9 mouse cellular contexts compared by ENCODE assay signal in the genomic region with DNA sequence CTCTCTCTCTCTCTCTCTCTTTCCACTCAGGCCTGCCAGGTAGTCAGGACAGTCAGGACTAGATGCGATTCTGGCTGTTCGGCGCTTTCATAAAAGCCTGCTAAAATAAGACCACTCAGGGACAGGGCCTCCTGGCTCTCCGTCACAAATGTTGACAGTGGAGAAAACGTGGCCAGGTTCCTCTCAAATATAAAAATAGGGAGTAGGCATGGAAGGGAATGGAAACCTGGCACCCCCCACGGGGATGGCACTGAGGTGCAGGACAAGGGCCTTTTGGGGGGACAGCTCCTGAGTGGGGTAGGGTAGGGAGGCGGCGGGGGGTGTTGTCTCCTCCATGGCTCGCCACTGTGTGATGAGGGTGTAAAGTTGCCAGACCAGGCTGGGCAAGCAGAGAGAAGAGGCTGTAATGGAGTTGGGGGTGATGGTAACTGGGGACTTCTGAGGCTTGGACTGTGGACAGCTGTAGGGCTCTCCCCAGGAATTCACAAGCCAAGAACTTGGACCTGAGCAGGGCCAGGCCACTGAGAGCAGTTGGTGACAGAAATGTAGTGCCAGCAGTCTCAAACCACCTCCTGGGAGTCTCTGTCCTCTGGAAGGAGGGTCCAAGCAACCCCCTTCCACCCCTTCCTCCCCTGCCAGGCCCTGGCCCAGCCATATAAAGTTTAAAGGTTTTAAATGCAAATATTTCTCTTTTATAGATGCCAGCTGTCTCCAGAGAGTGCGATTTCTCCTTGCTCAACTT. TPM values are rescaled to one million over a fixed set of nuclear protein-coding genes. Genes with fewer than 3 reads are reported as not detected.
DNase-seq lines count a peak whose midpoint lies in the region; ATAC-seq and TF ChIP-seq lines count a peak whose summit lies in the region.
"Had no signal": no experiment of that assay in that cellular context is flagged by ENCODE, and none has a peak within 500 bp of the region (broad histone marks: within the 10 kb centered on the region; RNA-seq: fewer than 3 reads in every experiment).

No protein-coding gene starts in this region.

- H3K9ac ChIP-seq in MEL (ENCODE audit: control insufficient read depth, low read depth, low read length, poor library complexity, severe bottlenecking), result no peak overlapping the region
- 0 out of 2 replicates have a peak overlapping the region, but pooled peaks have one; percentile 19 for H3K9ac ChIP-seq in hindbrain, embryonic 11.5 days (ENCODE audit: low read depth, low read length)

- no peak for TF ChIP-seq RAD21 in MEL (IDR thresholded peaks at IDR 0.05; ENCODE audit: low read depth, low read length)

- no peak for TF ChIP-seq CTCF in MEL (IDR thresholded peaks at IDR 0.05 in 2 of 3, conservative IDR thresholded peaks at IDR 0.05 in 1 of 3; ENCODE audit: control insufficient read depth in 1 of 3, insufficient read depth in 1 of 3, low read depth in 2 of 3, low read length in 3 of 3, poor library complexity in 1 of 3, severe bottlenecking in 1 of 3)

- ATAC-seq in hindbrain, embryonic 11.5 days (ENCODE audit: low FRiP score), result peak; percentile 1; the same call in 1 of the 2 replicates

- H3K9me3 ChIP-seq in MEL (replicated peaks; ENCODE audit: insufficient read depth, low read length), result no peaks in the 10 kb centered on the region
- H3K9me3 ChIP-seq in hindbrain, embryonic 11.5 days (ENCODE audit: control insufficient read depth, low read length), result no peaks in the 10 kb centered on the region
- no peaks in the 10 kb centered on the region for H3K9me3 ChIP-seq in midbrain, embryonic 10.5 days (replicated peaks)

- peaks cover 2 to 18% of the 10 kb centered on the region in 2 experiments for H3K4me1 ChIP-seq in MEL (ENCODE audit: control insufficient read depth in 1 of 2, insufficient read depth in 2 of 2, low read length in 2 of 2)
- H3K4me1 ChIP-seq in hindbrain, embryonic 11.5 days (replicated peaks; ENCODE audit: control insufficient read depth, insufficient read depth, low read length), result peaks cover 66% of the 10 kb centered on the region
- H3K4me1 ChIP-seq in midbrain, embryonic 10.5 days, result peaks cover 94% of the 10 kb centered on the region

- no peaks in the 10 kb centered on the region for H3K27me3 ChIP-seq in MEL (ENCODE audit: control insufficient read depth in 1 of 2, insufficient read depth in 2 of 2, low read length in 2 of 2)
- peaks cover 5% of the 10 kb centered on the region; the same call in 1 of the 2 replicates for H3K27me3 ChIP-seq in hindbrain, embryonic 11.5 days (ENCODE audit: control insufficient read depth, insufficient read depth, low read length)
- H3K27me3 ChIP-seq in midbrain, embryonic 10.5 days (ENCODE audit: low read depth, poor library complexity, severe bottlenecking), result peaks cover 90% of the 10 kb centered on the region

- peak overlapping the region; percentile 27 for H3K27ac ChIP-seq in MEL (ENCODE audit: control insufficient read depth, low read depth, low read length)
- peak overlapping the region; percentile 99 for H3K27ac ChIP-seq in hindbrain, embryonic 11.5 days (ENCODE audit: low read depth, low read length)
- peak overlapping the region; percentile 98 for H3K27ac ChIP-seq in midbrain, embryonic 10.5 days (replicated peaks)

- no peak for TF ChIP-seq EP300 in MEL (IDR thresholded peaks at IDR 0.05; ENCODE audit: low read depth in 1 of 2, low read length in 2 of 2)

- H3K4me3 ChIP-seq in MEL (ENCODE audit: control insufficient read depth in 1 of 2, insufficient read depth in 1 of 2, low read depth in 2 of 2, low read length in 2 of 2), result no peak overlapping the region
- no peak overlapping the region for H3K4me3 ChIP-seq in hindbrain, embryonic 11.5 days (ENCODE audit: low read depth, low read length)
- H3K4me3 ChIP-seq in midbrain, embryonic 10.5 days, result peak overlapping the region; percentile 85

- H3K79me2 ChIP-seq in MEL (ENCODE audit: control insufficient read depth, insufficient read depth, low read length, poor library complexity), result peaks cover 86% of the 10 kb centered on the region

- peak; percentile 47 for DNase-seq in gastrocnemius, adult 18-20 months (ENCODE audit: low spot score)
- no peak for DNase-seq in gastrocnemius, adult 8-10 months (ENCODE audit: low spot score in 2 of 2)
- DNase-seq in MEL (ENCODE audit: low read depth, low spot score), result no peak
- no peak for DNase-seq in hindbrain, embryonic 11.5 days (ENCODE audit: low spot score)
- no peak for DNase-seq in midbrain, embryonic 10.5 days (ENCODE audit: low spot score)
- no peak for DNase-seq in embryo, embryonic 9.5 days (ENCODE audit: extremely low spot score)
- DNase-seq in adrenal gland, postnatal 4 days (ENCODE audit: low spot score in 2 of 2), result no peak
- no peak for DNase-seq in layer of hippocampus, adult 9-11 months
- DNase-seq: adrenal gland, postnatal 10 days had no signal

- peak in 1 of 2 experiments; percentile 38; a peak in 1 of 4 replicates for TF ChIP-seq POLR2A in MEL (IDR thresholded peaks at IDR 0.05; ENCODE audit: control insufficient read depth in 1 of 2, insufficient read depth in 1 of 2, low read depth in 1 of 2, low read length in 2 of 2, poor library complexity in 1 of 2)

- peak overlapping the region; percentile 44 for H3K4me2 ChIP-seq in hindbrain, embryonic 11.5 days (replicated peaks; ENCODE audit: low read depth, low read length)

- WGBS in hindbrain, embryonic 11.5 days, result 43% methylated on average over 10 of the region's 10 CpGs
- WGBS in midbrain, embryonic 10.5 days, result 63% methylated on average over 10 of the region's 10 CpGs

- peaks cover 5 to 25% of the 10 kb centered on the region in 2 experiments; a peak in 3 of 4 replicates for H3K36me3 ChIP-seq in MEL (ENCODE audit: control insufficient read depth in 1 of 2, insufficient read depth in 2 of 2, low read length in 2 of 2)
- H3K36me3 ChIP-seq in hindbrain, embryonic 11.5 days (ENCODE audit: control insufficient read depth, insufficient read depth, low read length), result no peaks in the 10 kb centered on the region
- no peaks in the 10 kb centered on the region for H3K36me3 ChIP-seq in midbrain, embryonic 10.5 days

TF ChIP-seq in MEL, 35 proteins besides CTCF, POLR2A, EP300 and RAD21:
- TF ChIP-seq CHD2 (IDR thresholded peaks at IDR 0.05; ENCODE audit: low read length) (no peak), ZKSCAN1 (IDR thresholded peaks at IDR 0.05; ENCODE audit: low read depth, low read length) (no peak), TBP (IDR thresholded peaks at IDR 0.05; ENCODE audit: low read depth, low read length) (no peak), GABPA (IDR thresholded peaks at IDR 0.05; ENCODE audit: low read depth, low read length) (no peak), USF1 (IDR thresholded peaks at IDR 0.05; ENCODE audit: low read depth, low read length) (no peak), SIN3A (IDR thresholded peaks at IDR 0.05; ENCODE audit: low read length) (no peak), MAZ (IDR thresholded peaks at IDR 0.05; ENCODE audit: low read depth, low read length) (no peak; the same call in 1 of the 2 replicates), KAT2A (conservative IDR thresholded peaks at IDR 0.05; ENCODE audit: low read depth, low read length) (no peak), ETS1 (IDR thresholded peaks at IDR 0.05; ENCODE audit: low read depth, low read length) (no peak), ELF1 (IDR thresholded peaks at IDR 0.05; ENCODE audit: low read depth, low read length) (no peak), BHLHE40 (IDR thresholded peaks at IDR 0.05; ENCODE audit: borderline replicate concordance, low read depth, low read length) (no peak), SMC3 (IDR thresholded peaks at IDR 0.05; ENCODE audit: low read depth, low read length) (no peak), MYB (IDR thresholded peaks at IDR 0.05; ENCODE audit: low read depth, low read length) (no peak), TCF12 (IDR thresholded peaks at IDR 0.05; ENCODE audit: low read depth, low read length) (no peak), MXI1 (IDR thresholded peaks at IDR 0.05; ENCODE audit: low read depth, low read length) (no peak), UBTF (IDR thresholded peaks at IDR 0.05; ENCODE audit: borderline replicate concordance, insufficient read depth, low read depth, low read length) (no peak), POLR2AphosphoS2 (IDR thresholded peaks at IDR 0.05; ENCODE audit: low read length) (no peak), USF2 (IDR thresholded peaks at IDR 0.05; ENCODE audit: borderline replicate concordance in 1 of 2, insufficient read depth in 1 of 2, low read depth in 1 of 2, low read length in 2 of 2) (no peak)

RNA-seq across cellular contexts. Expression of a gene that starts 57.2 kb away (rescaled TPM):
- total RNA-seq in gastrocnemius, adult 18-20 months (2021), result under 1 TPM in 1 of 2 experiments, not detected in 1; 0.80 TPM
- under 1 TPM in 3 of 4 experiments, not detected in 1; 0.09 to 0.43 (median 0.36) TPM for total RNA-seq in gastrocnemius, adult 8-10 months (2022)
- 46.1 and 49.3 TPM in 2 replicates for total RNA-seq in MEL (2012; rRNA removed)
- polyA plus RNA-seq in MEL (2012; ENCODE audit: insufficient read depth in 1 of 2, insufficient read length in 2 of 2, low read depth in 1 of 2, low replicate concordance in 2 of 2, missing spikeins in 1 of 2), result 100 to 1,000 TPM in 1 of 2 experiments, 10 to 100 TPM in 1; 39.6 to 150 TPM
- 94.8 and 96.9 TPM in 2 replicates for polyA plus RNA-seq in hindbrain, embryonic 11.5 days (2014; fragmentation: Nextera tagmentation; extraction: Ambion mirVana)
- 162 and 192 TPM in 2 replicates for polyA plus RNA-seq in midbrain, embryonic 10.5 days (2016; fragmentation: Nextera tagmentation; extraction: Ambion mirVana)
- total RNA-seq in adrenal gland, postnatal 4 days (2021), result 10 to 100 TPM; 36.6 to 39.3 TPM

Comparison
In these comparisons a context has a peak if more than half of its experiments do, and no peak if none do; other contexts are left out.
1. H3K27ac ChIP-seq: peak in every context shown above with its lines; median percentile 99 in hindbrain, embryonic 11.5 days; 98 in midbrain, embryonic 10.5 days; 27 in MEL.
2. RNA of a gene that starts 57.2 kb away (total RNA-seq): 46.1 to 49.3 TPM in MEL and 36.6 to 39.3 TPM in adrenal gland, postnatal 4 days; 0.80 TPM in gastrocnemius, adult 18-20 months and 0.09 to 0.43 TPM in gastrocnemius, adult 8-10 months; every median in the first group is over 10 times any median in the second.